Mouse (Mus musculus) CH12.LX (cell line): ENCODE measurements around the gene 1810043G02Rik. TPM values are rescaled to one million over a fixed set of nuclear protein-coding genes. Genes with fewer than 3 reads are reported as not detected.

ENCODE experiments used
- DNase-seq: peaks from one replicate; pipeline ENCODE4 v3.0.0-alpha.2; 2013; ENCODE audit errors: extremely low read depth
- H3K27ac ChIP-seq: 2 replicates; pipeline ENCODE4 v1.5.1; 2012; ENCODE audit warnings: low read depth, mild to moderate bottlenecking, control low read depth, moderate library complexity; ENCODE audit not compliant: insufficient read depth
- H3K27me3 ChIP-seq: replicated peaks from 2 replicates; pipeline ENCODE3; 2012; ENCODE audit warnings: inconsistent platforms
- H3K36me3 ChIP-seq, 2 experiments: replicated peaks in 1 of 2; 2 replicates each; pipeline versions ENCODE3 to v1.6.1; 2012; ENCODE audit warnings: inconsistent platforms in 1 of 2, low read length in 1 of 2, mild to moderate bottlenecking in 1 of 2, mixed read lengths in 1 of 2, moderate library complexity in 1 of 2; ENCODE audit not compliant: control insufficient read depth in 1 of 2, insufficient read depth in 1 of 2
- H3K4me1 ChIP-seq, 2 experiments: 2 replicates each; pipeline ENCODE4 v1.6.1; 2012; ENCODE audit warnings: inconsistent platforms in 1 of 2, moderate library complexity in 1 of 2; ENCODE audit not compliant: insufficient read depth in 2 of 2, control insufficient read depth in 1 of 2
- H3K4me2 ChIP-seq: 2 replicates; pipeline ENCODE4 v1.6.1; 2012; ENCODE audit warnings: low read depth, mild to moderate bottlenecking, control low read depth; ENCODE audit not compliant: poor library complexity, insufficient read depth, severe bottlenecking
- H3K4me3 ChIP-seq, 3 experiments: fragments of 150-350 bp in 1 of 3; sonication (generic) in 1 of 3; replicated peaks in 1 of 3; 2 replicates each; pipeline versions ENCODE3 to v1.5.1; 2011 to 2012; ENCODE audit warnings: low read depth in 2 of 3, low read length in 2 of 3, mild to moderate bottlenecking in 2 of 3, moderate library complexity in 2 of 3, control low read depth in 1 of 3, improper control_type of control experiment in 1 of 3, inconsistent platforms in 1 of 3, mixed read lengths in 1 of 3; ENCODE audit not compliant: poor library complexity in 1 of 3
- H3K79me2 ChIP-seq: replicated peaks from 2 replicates; pipeline ENCODE4 v1.6.1; 2012; ENCODE audit warnings: mild to moderate bottlenecking, moderate library complexity; ENCODE audit not compliant: control insufficient read depth, poor library complexity, insufficient read depth, severe bottlenecking; ENCODE audit errors: extremely low read depth
- H3K9ac ChIP-seq: 2 replicates; pipeline ENCODE4 v1.6.1; 2012; ENCODE audit warnings: low read depth, mild to moderate bottlenecking, control low read depth, moderate library complexity; ENCODE audit not compliant: insufficient read depth
- H3K9me3 ChIP-seq: replicated peaks from 2 replicates; pipeline ENCODE3; 2012; ENCODE audit warnings: low read length, inconsistent platforms, mixed read lengths
- CHD1 ChIP-seq: IDR thresholded peaks from 2 replicates; pipeline ENCODE4 v1.6.1; 2012; ENCODE audit warnings: low read depth, low read length, improper control_type of control experiment, inconsistent platforms
- CHD2 ChIP-seq: IDR thresholded peaks from 2 replicates; pipeline ENCODE4 v1.6.1; 2011; ENCODE audit warnings: low read length, improper control_type of control experiment
- E2F4 ChIP-seq: IDR thresholded peaks from 2 replicates; pipeline ENCODE4 v1.6.1; 2011; ENCODE audit warnings: low read depth, low read length, improper control_type of control experiment; ENCODE audit not compliant: insufficient replicate concordance
- ETS1 ChIP-seq: conservative IDR thresholded peaks from 2 replicates; pipeline ENCODE4 v1.6.1; 2012; ENCODE audit warnings: low read depth, mild to moderate bottlenecking, inconsistent platforms, low read length, improper control_type of control experiment, moderate library complexity
- GABPA ChIP-seq: IDR thresholded peaks from 2 replicates; pipeline ENCODE4 v1.6.1; 2012; ENCODE audit warnings: low read depth, low read length, improper control_type of control experiment, inconsistent platforms; ENCODE audit not compliant: insufficient replicate concordance
- HCFC1 ChIP-seq: IDR thresholded peaks from 2 replicates; pipeline ENCODE4 v1.6.1; 2012; ENCODE audit warnings: low read depth, mild to moderate bottlenecking, inconsistent platforms, low read length, improper control_type of control experiment
- JUND ChIP-seq: conservative IDR thresholded peaks from 2 replicates; pipeline ENCODE4 v1.6.1; 2011; ENCODE audit warnings: low read depth, low read length, improper control_type of control experiment
- KAT2A ChIP-seq: IDR thresholded peaks from 2 replicates; pipeline ENCODE4 v1.6.1; 2012; ENCODE audit warnings: low read length, improper control_type of control experiment, inconsistent platforms; ENCODE audit not compliant: insufficient replicate concordance
- MAFK ChIP-seq: IDR thresholded peaks from 2 replicates; pipeline ENCODE4 v1.6.1; 2011; ENCODE audit warnings: low read length, improper control_type of control experiment; ENCODE audit not compliant: insufficient replicate concordance
- MEF2A ChIP-seq: IDR thresholded peaks from 2 replicates; pipeline ENCODE4 v1.6.1; 2014; ENCODE audit warnings: low read depth, mild to moderate bottlenecking, inconsistent platforms, low read length, improper control_type of control experiment, borderline replicate concordance
- MXI1 ChIP-seq: IDR thresholded peaks from 2 replicates; pipeline ENCODE4 v1.6.1; 2011; ENCODE audit warnings: mild to moderate bottlenecking, low read depth, low read length, improper control_type of control experiment
- NELFE ChIP-seq: IDR thresholded peaks from 2 replicates; pipeline ENCODE4 v1.6.1; 2011; ENCODE audit warnings: low read depth, low read length, improper control_type of control experiment
- NRF1 ChIP-seq: IDR thresholded peaks from 2 replicates; pipeline ENCODE4 v1.6.1; 2014; ENCODE audit warnings: low read depth, mild to moderate bottlenecking, inconsistent platforms, low read length, improper control_type of control experiment, moderate library complexity
- POLR2A ChIP-seq: IDR thresholded peaks from 2 replicates; pipeline ENCODE4 v1.6.1; 2011; ENCODE audit warnings: low read depth, mild to moderate bottlenecking, improper control_type of control experiment, low read length
- POLR2AphosphoS2 ChIP-seq: IDR thresholded peaks from 2 replicates; pipeline ENCODE4 v1.6.1; 2011; ENCODE audit warnings: low read depth, low read length, improper control_type of control experiment
- RCOR1 ChIP-seq: conservative IDR thresholded peaks from 2 replicates; pipeline ENCODE4 v1.6.1; 2012; ENCODE audit warnings: low read depth, mild to moderate bottlenecking, inconsistent platforms, low read length, improper control_type of control experiment
- SIN3A ChIP-seq: IDR thresholded peaks from 2 replicates; pipeline ENCODE4 v1.6.1; 2012; ENCODE audit warnings: low read length, improper control_type of control experiment, inconsistent platforms
- TBP ChIP-seq: conservative IDR thresholded peaks from 2 replicates; pipeline ENCODE4 v1.6.1; 2011; ENCODE audit warnings: low read depth, low read length, improper control_type of control experiment
- TCF12 ChIP-seq: IDR thresholded peaks from 2 replicates; pipeline ENCODE4 v1.6.1; 2014; ENCODE audit warnings: low read depth, mild to moderate bottlenecking, inconsistent platforms, low read length, improper control_type of control experiment
- UBTF ChIP-seq: IDR thresholded peaks from 2 replicates; pipeline ENCODE4 v1.6.1; 2012; ENCODE audit warnings: low read depth, mild to moderate bottlenecking, inconsistent platforms, low read length, improper control_type of control experiment, moderate library complexity
- USF1 ChIP-seq: IDR thresholded peaks from 2 replicates; pipeline ENCODE4 v1.6.1; 2014; ENCODE audit warnings: low read depth, mild to moderate bottlenecking, inconsistent platforms, low read length, improper control_type of control experiment
- ZC3H11A ChIP-seq: IDR thresholded peaks from 2 replicates; pipeline ENCODE4 v1.6.1; 2012; ENCODE audit warnings: low read depth, mild to moderate bottlenecking, inconsistent platforms, low read length, improper control_type of control experiment
- dilution Hi-C: fragments of 300-500 bp; cut with MboI; formaldehyde crosslinking; loops from 2 replicates; pipeline ENCODE4 v1.14.3; 2020; ENCODE audit warnings: low sequenced_read_pairs; ENCODE audit not compliant: extremely low pct_unique_long_range_greater_than_20kb, extremely low pct_ligation_motif_present
- in situ Hi-C: fragments of 300-500 bp; cut with MboI; formaldehyde crosslinking; loops from 3 replicates; pipeline ENCODE4 v1.14.3; 2019; ENCODE audit warnings: low sequenced_read_pairs, low pct_ligation_motif_present, low pct_unique_long_range_greater_than_20kb, mixed read lengths
- polyA plus RNA-seq: library from polyadenylated mRNA; unstranded; fragments of >175 nt; gene quantifications from 2 replicates; pipeline ENCODE4 v1.2.1, GENCODE M21; 2012; ENCODE audit warnings: low read depth; ENCODE audit not compliant: insufficient read length
- total RNA-seq, 2 experiments: library from RNA; depleted of rRNA; stranded (reverse); fragments of 300-350 nt in 1 of 2; fragments of >200 nt in 1 of 2; gene quantifications; 2 replicates each; pipeline ENCODE4 v1.2.3; 2012 to 2014

The 1810043G02Rik gene
- total and polyA plus RNA-seq, 3 experiments, result 3.3 to 6.2 (median 4.1) TPM

DNA sequence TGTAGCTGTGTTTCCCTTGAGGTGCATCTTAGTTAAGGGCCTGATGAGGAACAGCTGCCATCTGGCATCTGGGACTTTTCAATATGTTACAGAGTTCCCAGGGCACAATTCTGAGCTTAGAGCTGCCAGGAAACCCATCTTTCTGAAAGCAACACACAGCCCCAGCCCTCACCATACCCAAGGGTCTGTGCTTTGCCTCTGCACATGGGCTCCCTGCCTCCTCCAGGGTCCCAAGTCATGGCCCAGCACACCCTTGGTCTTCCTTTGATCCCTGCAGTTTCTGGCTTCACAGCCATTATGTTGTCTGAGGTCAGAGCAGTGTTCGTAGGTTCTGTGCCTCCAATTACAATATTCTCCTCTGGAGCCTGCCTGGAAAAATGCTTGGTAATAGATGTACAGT, 50.8 kb downstream of the 1810043G02Rik start:
- dilution Hi-C loops (no loop called here), in situ Hi-C loops (loop anchor here (25.0 kb wide), 1 partner anchor 358 kb away; no protein-coding TSS in a partner anchor)
- Histone ChIP-seq H3K27me3 (peaks cover 6% of the 10 kb centered on the region), H3K4me2 (no peak overlapping the region), H3K4me3 (no peak overlapping the region), H3K27ac (no peak overlapping the region), H3K36me3 (no peaks in the 10 kb centered on the region), H3K79me2 (no peaks in the 10 kb centered on the region), H3K9ac (no peak overlapping the region), H3K4me1 (peaks cover 0 to 4% of the 10 kb centered on the region in 2 experiments; a peak in 2 of 4 replicates), H3K9me3 (no peaks in the 10 kb centered on the region)
- TF ChIP-seq E2F4 (no peak), POLR2AphosphoS2 (no peak), SIN3A (no peak), RCOR1 (no peak), ZC3H11A (no peak), NELFE (no peak), CHD2 (no peak), TBP (no peak), POLR2A (no peak), TCF12 (no peak), MAFK (no peak), ETS1 (no peak), UBTF (no peak)
- no peak for DNase-seq

GRCm38 (mm10) chr10:78031987-78032386, 53.7 kb downstream of the 1810043G02Rik start:
- no peak overlapping the region for H3K9ac ChIP-seq
- H3K4me2 ChIP-seq, result no peak overlapping the region
- in situ Hi-C loops, result loop anchor here (5.0 to 25.0 kb wide), 2 partner anchors 135 to 355 kb away; partner anchors contain the start of gene D10Jhu81e
- TF ChIP-seq NRF1 (no peak), SIN3A (no peak), MAFK (no peak), JUND (no peak), TBP (no peak), TCF12 (no peak), MXI1 (no peak), GABPA (no peak), KAT2A (no peak), USF1 (no peak), ZC3H11A (no peak), ETS1 (no peak), POLR2A (no peak), MEF2A (no peak), CHD1 (no peak), HCFC1 (no peak)
- H3K36me3 ChIP-seq, result no peaks in the 10 kb centered on the region
- no peaks in the 10 kb centered on the region for H3K79me2 ChIP-seq
- peaks cover 0 to 4% of the 10 kb centered on the region in 2 experiments; a peak in 2 of 4 replicates for H3K4me1 ChIP-seq
- no peak overlapping the region for H3K27ac ChIP-seq
- no peak overlapping the region for H3K4me3 ChIP-seq
- H3K27me3 ChIP-seq, result peaks cover 15% of the 10 kb centered on the region
- dilution Hi-C loops, result no loop called here
- no peak for DNase-seq
- H3K9me3 ChIP-seq, result no peaks in the 10 kb centered on the region

Other genes with a start within 250 kb of the 1810043G02Rik start
Only the 20 nearest of the 24 such genes appear.
- not detected in 2 replicates for gene Gm7138, start 201.6 kb upstream of the 1810043G02Rik start, total RNA-seq (2012; rRNA removed)
- not detected in 2 replicates for gene Gm7138, start 201.6 kb upstream of the 1810043G02Rik start, total RNA-seq (2014; rRNA removed)
- not detected in 2 replicates for gene Gm7138, start 201.6 kb upstream of the 1810043G02Rik start, polyA plus RNA-seq
- not detected in 2 replicates for gene Gm3250, start 196.0 kb upstream of the 1810043G02Rik start, total RNA-seq (2012; rRNA removed)
- not detected in 2 replicates for gene Gm3250, start 196.0 kb upstream of the 1810043G02Rik start, total RNA-seq (2014; rRNA removed)
- gene Gm3250, start 196.0 kb upstream of the 1810043G02Rik start, polyA plus RNA-seq, result not detected in 2 replicates
- gene Gm7137, start 190.3 kb upstream of the 1810043G02Rik start, total RNA-seq (2012; rRNA removed), result not detected in 2 replicates
- not detected in 2 replicates for gene Gm7137, start 190.3 kb upstream of the 1810043G02Rik start, total RNA-seq (2014; rRNA removed)
- not detected in 2 replicates for gene Gm7137, start 190.3 kb upstream of the 1810043G02Rik start, polyA plus RNA-seq
- gene Gm9639, start 183.4 kb upstream of the 1810043G02Rik start, total RNA-seq (2012; rRNA removed), result not detected in 2 replicates
- not detected in 2 replicates for gene Gm9639, start 183.4 kb upstream of the 1810043G02Rik start, total RNA-seq (2014; rRNA removed)
- not detected in 2 replicates for gene Gm9639, start 183.4 kb upstream of the 1810043G02Rik start, polyA plus RNA-seq
- gene Gm19668, start 179.4 kb upstream of the 1810043G02Rik start, total RNA-seq (2012; rRNA removed), result not detected in 2 replicates
- not detected in 2 replicates for gene Gm19668, start 179.4 kb upstream of the 1810043G02Rik start, total RNA-seq (2014; rRNA removed)
- not detected in 2 replicates for gene Gm19668, start 179.4 kb upstream of the 1810043G02Rik start, polyA plus RNA-seq
- not detected in 2 replicates for gene Gm9507, start 166.7 kb upstream of the 1810043G02Rik start, total RNA-seq (2012; rRNA removed)
- not detected in 2 replicates for gene Gm9507, start 166.7 kb upstream of the 1810043G02Rik start, total RNA-seq (2014; rRNA removed)
- gene Gm9507, start 166.7 kb upstream of the 1810043G02Rik start, polyA plus RNA-seq, result not detected in 2 replicates
- gene Gm2696, start 163.8 kb upstream of the 1810043G02Rik start, total RNA-seq (2012; rRNA removed), result not detected in 2 replicates
- gene Gm2696, start 163.8 kb upstream of the 1810043G02Rik start, total RNA-seq (2014; rRNA removed), result not detected in 2 replicates
- gene Gm2696, start 163.8 kb upstream of the 1810043G02Rik start, polyA plus RNA-seq, result not detected in 2 replicates
- gene Krtap10-4, start 151.4 kb upstream of the 1810043G02Rik start, total RNA-seq (2012; rRNA removed), result not detected in 2 replicates
- not detected in 2 replicates for gene Krtap10-4, start 151.4 kb upstream of the 1810043G02Rik start, total RNA-seq (2014; rRNA removed)
- gene Krtap10-4, start 151.4 kb upstream of the 1810043G02Rik start, polyA plus RNA-seq, result not detected in 2 replicates
- not detected in 2 replicates for gene Krtap10-10, start 142.6 kb upstream of the 1810043G02Rik start, total RNA-seq (2012; rRNA removed)
- not detected in 2 replicates for gene Krtap10-10, start 142.6 kb upstream of the 1810043G02Rik start, total RNA-seq (2014; rRNA removed)
- gene Krtap10-10, start 142.6 kb upstream of the 1810043G02Rik start, polyA plus RNA-seq, result not detected in 2 replicates
- gene Gm36176, start 131.7 kb upstream of the 1810043G02Rik start, total RNA-seq (2012; rRNA removed), result not detected in 2 replicates
- not detected in 2 replicates for gene Gm36176, start 131.7 kb upstream of the 1810043G02Rik start, total RNA-seq (2014; rRNA removed)
- not detected in 2 replicates for gene Gm36176, start 131.7 kb upstream of the 1810043G02Rik start, polyA plus RNA-seq
- gene Gm10318, start 125.7 kb upstream of the 1810043G02Rik start, total RNA-seq (2012; rRNA removed), result not detected in 2 replicates
- not detected in 2 replicates for gene Gm10318, start 125.7 kb upstream of the 1810043G02Rik start, total RNA-seq (2014; rRNA removed)
- not detected in 2 replicates for gene Gm10318, start 125.7 kb upstream of the 1810043G02Rik start, polyA plus RNA-seq
- gene Gm3285, start 116.5 kb upstream of the 1810043G02Rik start, total RNA-seq (2012; rRNA removed), result not detected in 2 replicates
- not detected in 2 replicates for gene Gm3285, start 116.5 kb upstream of the 1810043G02Rik start, total RNA-seq (2014; rRNA removed)
- gene Gm3285, start 116.5 kb upstream of the 1810043G02Rik start, polyA plus RNA-seq, result not detected in 2 replicates
- gene Lrrc3, start 76.0 kb upstream of the 1810043G02Rik start, total RNA-seq (2012; rRNA removed), result not detected in 2 replicates
- gene Lrrc3, start 76.0 kb upstream of the 1810043G02Rik start, total RNA-seq (2014; rRNA removed), result not detected in 2 replicates
- not detected in 2 replicates for gene Lrrc3, start 76.0 kb upstream of the 1810043G02Rik start, polyA plus RNA-seq
- gene Trpm2, start 8.0 kb upstream of the 1810043G02Rik start, total RNA-seq (2012; rRNA removed), result 0.25 and 0.34 TPM in 2 replicates
- gene Trpm2, start 8.0 kb upstream of the 1810043G02Rik start, total RNA-seq (2014; rRNA removed), result not detected in 2 replicates
- gene Trpm2, start 8.0 kb upstream of the 1810043G02Rik start, polyA plus RNA-seq, result 0.08 and 0.16 TPM in 2 replicates
- gene Pfkl, start 31.6 kb downstream of the 1810043G02Rik start, total RNA-seq (2012; rRNA removed), result 113 and 210 TPM in 2 replicates
- 125 and 159 TPM in 2 replicates for gene Pfkl, start 31.6 kb downstream of the 1810043G02Rik start, total RNA-seq (2014; rRNA removed)
- gene Pfkl, start 31.6 kb downstream of the 1810043G02Rik start, polyA plus RNA-seq, result 95.9 and 106 TPM in 2 replicates
- gene Dnmt3l, start 63.4 kb downstream of the 1810043G02Rik start, total RNA-seq (2012; rRNA removed), result 0.21 TPM in 1 of 2 replicates, not detected in the other
- gene Dnmt3l, start 63.4 kb downstream of the 1810043G02Rik start, total RNA-seq (2014; rRNA removed), result 0.23 TPM in 1 of 2 replicates, not detected in the other
- not detected in 2 replicates for gene Dnmt3l, start 63.4 kb downstream of the 1810043G02Rik start, polyA plus RNA-seq
- gene Aire, start 65.1 kb downstream of the 1810043G02Rik start, total RNA-seq (2012; rRNA removed), result 0.17 TPM in 1 of 2 replicates, not detected in the other
- gene Aire, start 65.1 kb downstream of the 1810043G02Rik start, total RNA-seq (2014; rRNA removed), result not detected in 2 replicates
- 0.16 TPM in 1 of 2 replicates, not detected in the other for gene Aire, start 65.1 kb downstream of the 1810043G02Rik start, polyA plus RNA-seq
- gene Icosl, start 90.8 kb downstream of the 1810043G02Rik start, total RNA-seq (2012; rRNA removed), result 0.64 and 0.80 TPM in 2 replicates
- 1.2 and 1.5 TPM in 2 replicates for gene Icosl, start 90.8 kb downstream of the 1810043G02Rik start, total RNA-seq (2014; rRNA removed)
- 1.2 and 1.3 TPM in 2 replicates for gene Icosl, start 90.8 kb downstream of the 1810043G02Rik start, polyA plus RNA-seq
- 43.9 and 45.7 TPM in 2 replicates for gene D10Jhu81e, start 191.3 kb downstream of the 1810043G02Rik start, total RNA-seq (2012; rRNA removed)
- gene D10Jhu81e, start 191.3 kb downstream of the 1810043G02Rik start, total RNA-seq (2014; rRNA removed), result 34.3 and 51.0 TPM in 2 replicates
- 29.9 and 34.3 TPM in 2 replicates for gene D10Jhu81e, start 191.3 kb downstream of the 1810043G02Rik start, polyA plus RNA-seq
- 43.0 and 55.5 TPM in 2 replicates for gene Pwp2, start 206.6 kb downstream of the 1810043G02Rik start, total RNA-seq (2012; rRNA removed)
- gene Pwp2, start 206.6 kb downstream of the 1810043G02Rik start, total RNA-seq (2014; rRNA removed), result 48.6 and 49.9 TPM in 2 replicates
- 41.2 and 42.9 TPM in 2 replicates for gene Pwp2, start 206.6 kb downstream of the 1810043G02Rik start, polyA plus RNA-seq